Mouse (Mus musculus) heart, adult 2 months (tissue): ENCODE results near the gene Pdlim4.

ENCODE experiments used
- CTCF ChIP-seq: fragments of 200-600 bp; IDR thresholded peaks from 2 replicates; pipeline ENCODE4 v1.8.1; 2022; ENCODE audit warnings: antibody characterized with exemption, mild to moderate bottlenecking, moderate library complexity
- EP300 ChIP-seq: fragments of 200-500 bp; IDR thresholded peaks from 2 replicates; pipeline ENCODE4 v1.6.1; 2011; ENCODE audit warnings: low read depth, low read length, control low read depth; ENCODE audit not compliant: insufficient read depth
- POLR2A ChIP-seq: fragments of 200-500 bp; IDR thresholded peaks from 2 replicates; pipeline ENCODE4 v1.6.1; 2011; ENCODE audit warnings: mild to moderate bottlenecking, low read depth, low read length, control low read depth; ENCODE audit not compliant: insufficient read depth

DNA sequence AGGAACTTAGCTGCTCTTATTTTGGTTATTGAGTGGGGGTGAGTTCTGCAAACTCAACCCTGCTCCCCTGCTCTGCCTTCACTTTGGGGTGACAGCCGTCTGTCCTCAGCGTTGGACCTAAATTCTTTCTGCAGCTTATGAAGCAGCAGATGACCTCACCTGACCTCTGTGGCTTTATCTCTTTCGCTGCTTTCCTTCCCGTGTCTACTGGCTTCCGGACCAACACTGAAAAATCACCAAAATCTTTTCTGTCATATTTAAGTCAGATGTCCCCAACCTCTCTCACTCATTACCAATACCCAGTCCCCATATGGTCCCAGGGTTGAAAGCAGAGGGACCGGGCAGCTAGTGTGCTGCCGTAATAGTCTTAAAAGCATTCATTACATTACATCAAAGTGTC is 23.4 kb upstream of the Pdlim4 start:
- no peak for TF ChIP-seq CTCF
- no peak for TF ChIP-seq EP300
- no peak for TF ChIP-seq POLR2A
